Mouse (Mus musculus) embryonic facial prominence, embryonic 11.5 days (tissue): ENCODE data around the gene Mtmr1. TPM values are rescaled to one million over a fixed set of nuclear protein-coding genes. Genes with fewer than 3 reads are reported as not detected.
"Not testable (repeated sequence)": the region's sequence is repeated elsewhere in the genome, so short reads cannot be mapped to it uniquely, and the experiment has no call there.

Experiments
- ATAC-seq: fragments of 200-750 bp; cut with Nextera tagmentation; replicated peaks from 2 replicates; pipeline ENCODE4 v1.8.0; 2017; ENCODE audit warnings: low read depth; ENCODE audit not compliant: insufficient number of reproducible peaks, low FRiP score, low TSS enrichment
- DNase-seq: peaks from one replicate; pipeline ENCODE4 v3.0.0-alpha.2; 2015; ENCODE audit warnings: low spot score
- H3K27ac ChIP-seq: fragments of 300-500 bp; sonication (generic); replicated peaks from 2 replicates; pipeline ENCODE4 v1.5.1; 2014; ENCODE audit warnings: mild to moderate bottlenecking, low read depth, low read length, control low read depth
- H3K27me3 ChIP-seq: fragments of 300-500 bp; sonication (generic); 2 replicates; pipeline ENCODE4 v1.6.1; 2014; ENCODE audit warnings: mild to moderate bottlenecking, low read length, moderate library complexity, mixed read lengths; ENCODE audit not compliant: control insufficient read depth, insufficient read depth
- H3K36me3 ChIP-seq: fragments of 300-500 bp; sonication (generic); replicated peaks from 2 replicates; pipeline ENCODE4 v1.6.1; 2014; ENCODE audit warnings: low read depth, mild to moderate bottlenecking, low read length, moderate library complexity, mixed read lengths; ENCODE audit not compliant: control insufficient read depth, insufficient read depth
- H3K4me1 ChIP-seq: fragments of 300-500 bp; sonication (generic); 2 replicates; pipeline ENCODE4 v1.6.1; 2014; ENCODE audit warnings: low read length, mixed read lengths; ENCODE audit not compliant: control insufficient read depth, insufficient read depth
- H3K4me2 ChIP-seq: fragments of 300-500 bp; sonication (generic); 2 replicates; pipeline ENCODE4 v1.6.1; 2014; ENCODE audit warnings: low read depth, mild to moderate bottlenecking, control low read depth, low read length, moderate library complexity
- H3K4me3 ChIP-seq: fragments of 300-500 bp; sonication (generic); 2 replicates; pipeline ENCODE4 v1.5.1; 2014; ENCODE audit warnings: low read depth, low read length, control low read depth
- H3K9ac ChIP-seq: fragments of 300-500 bp; sonication (generic); replicated peaks from 2 replicates; pipeline ENCODE4 v1.6.1; 2014; ENCODE audit warnings: mild to moderate bottlenecking, control low read depth, low read length
- H3K9me3 ChIP-seq: fragments of 300-500 bp; sonication (generic); replicated peaks from 2 replicates; pipeline ENCODE4 v1.6.1; 2016; ENCODE audit warnings: mild to moderate bottlenecking, low read length, inconsistent platforms, mixed read lengths; ENCODE audit not compliant: control insufficient read depth
- WGBS: fragments of 180-500 bp; shearing (Covaris S2); extraction: QIAGEN DNeasy Blood & Tissue Kit; methylation state at CpG from one replicate; pipeline ENCODE4 v1.1.7; 2014; 5-methylcytosine and 5-hydroxymethylcytosine counted together
- polyA plus RNA-seq: library from polyadenylated mRNA; unstranded; fragments of >200 nt; fragmentation: Nextera tagmentation; extraction: Ambion mirVana; gene quantifications from 2 replicates; pipeline ENCODE4 v1.2.1, GENCODE M21; 2014

Mtmr1 gene
- 9.9 and 10.6 TPM in 2 replicates for polyA plus RNA-seq

DNA sequence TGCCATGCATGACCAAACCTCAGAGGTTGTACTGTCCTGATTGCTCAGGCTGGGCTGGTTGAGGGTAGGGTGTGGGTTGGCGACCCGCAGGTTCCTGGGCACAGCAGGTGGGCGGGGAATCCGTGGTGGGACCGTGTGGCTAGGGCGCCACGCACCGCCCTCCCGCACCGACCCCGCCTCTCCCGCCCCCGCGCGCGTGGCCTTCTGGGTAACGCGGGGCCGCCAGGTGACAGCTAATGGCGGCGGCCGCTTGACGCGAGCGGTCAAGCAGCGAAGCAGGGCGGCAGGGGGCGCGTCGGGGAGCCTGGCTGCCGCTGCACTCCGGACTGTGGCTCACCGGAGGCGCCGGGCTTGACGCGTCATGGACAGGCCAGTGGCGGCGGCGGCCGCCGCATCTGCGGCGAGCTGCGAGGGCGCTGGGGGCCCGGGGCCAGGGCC, at the start of gene Mtmr1:
Gene Mtmr1 (plus strand): TSS at position 207 of the 438 bp plus-strand sequence.
- Histone ChIP-seq H3K4me2 (peak within 1 kb of the TSS; percentile 61), H3K4me1 (no peaks in the 10 kb centered on the region), H3K36me3 (no peaks in the 10 kb centered on the region), H3K27ac (no peak within 1 kb of the TSS), H3K9ac (peak within 1 kb of the TSS; percentile 62), H3K9me3 (no peaks in the 10 kb centered on the region), H3K4me3 (peak within 1 kb of the TSS; percentile 46), H3K27me3 (no peaks in the 10 kb centered on the region)
- peak; percentile 95 for ATAC-seq
- DNase-seq: peak; percentile 70
- WGBS: 15% methylated on average over 21 of the region's 47 CpGs

DNA sequence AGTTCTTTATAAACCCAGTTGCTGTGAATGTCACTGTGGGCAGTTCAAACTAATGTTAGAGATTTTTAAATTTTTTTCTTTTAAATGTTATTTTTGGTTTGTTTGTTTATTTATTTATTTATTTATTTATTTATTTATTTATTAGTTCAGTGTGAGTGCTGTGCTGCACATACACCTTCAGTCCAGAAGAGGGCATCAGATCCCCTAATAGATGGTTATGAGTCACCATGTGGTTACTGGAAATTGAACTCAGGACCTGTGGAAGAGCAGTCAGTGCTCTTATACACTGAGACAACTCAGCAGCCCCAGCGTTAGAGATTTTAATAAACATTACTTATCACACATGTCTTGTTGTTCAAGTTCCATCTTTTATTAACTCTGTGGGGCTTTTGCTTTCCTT, 12.5 kb upstream of the Mtmr1 start:
- no peak overlapping the region for H3K4me2 ChIP-seq
- no peaks in the 10 kb centered on the region for H3K36me3 ChIP-seq
- no peak overlapping the region for H3K9ac ChIP-seq
- 80% methylated on average over 1 of the region's 1 CpGs for WGBS
- H3K9me3 ChIP-seq: no peaks in the 10 kb centered on the region
- H3K27ac ChIP-seq: no peak overlapping the region
- ATAC-seq: no peak
- H3K4me3 ChIP-seq: no peak overlapping the region
- H3K27me3 ChIP-seq: no peaks in the 10 kb centered on the region
- DNase-seq: no peak
- no peaks in the 10 kb centered on the region for H3K4me1 ChIP-seq

DNA sequence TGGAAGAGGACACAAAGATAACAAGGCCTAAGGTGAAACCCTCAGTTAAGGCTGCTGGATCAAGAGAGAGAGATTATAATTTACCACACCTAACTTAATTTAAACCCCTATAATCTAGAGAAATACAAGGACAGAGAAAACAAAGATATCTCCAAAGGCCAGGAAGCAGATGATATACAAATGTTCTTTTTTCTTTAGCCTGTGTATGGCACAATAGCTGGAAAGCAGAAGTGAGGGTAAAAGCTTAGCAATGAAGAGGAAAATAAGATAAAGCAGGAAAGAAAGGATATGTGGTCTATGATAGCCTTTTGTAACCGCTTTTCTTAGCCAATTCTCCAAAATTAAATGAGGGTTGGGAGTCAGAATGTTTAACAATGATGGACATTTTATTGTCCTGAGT, 9.2 kb upstream of the Mtmr1 start:
- ATAC-seq: no peak
- Histone ChIP-seq H3K36me3 (no peaks in the 10 kb centered on the region), H3K4me3 (no peak overlapping the region), H3K9me3 (no peaks in the 10 kb centered on the region), H3K27ac (no peak overlapping the region), H3K9ac (no peak overlapping the region), H3K27me3 (no peaks in the 10 kb centered on the region), H3K4me1 (no peaks in the 10 kb centered on the region), H3K4me2 (no peak overlapping the region)
- 64% methylated on average over 1 of the region's 1 CpGs for WGBS
- DNase-seq: no peak

- H3K27me3 ChIP-seq, ATAC-seq, H3K4me3 ChIP-seq, H3K4me1 ChIP-seq, H3K36me3 ChIP-seq, DNase-seq, H3K9ac ChIP-seq, H3K27ac ChIP-seq, H3K4me2 ChIP-seq, H3K9me3 ChIP-seq: not testable (repeated sequence)
- 86% methylated on average over 10 of the region's 10 CpGs for WGBS
Measured at GRCm38 (mm10) chrX:71361793-71362192, 2.8 kb upstream of the Mtmr1 start.

GRCm38 (mm10) chrX:71364062-71364461, 498 bp upstream of the Mtmr1 start:
- DNase-seq: no peak
- Histone ChIP-seq H3K27me3 (no peaks in the 10 kb centered on the region), H3K27ac (no peak overlapping the region), H3K9me3 (no peaks in the 10 kb centered on the region), H3K4me1 (no peaks in the 10 kb centered on the region), H3K9ac (no peak overlapping the region), H3K36me3 (no peaks in the 10 kb centered on the region), H3K4me3 (peak overlapping the region; percentile 46), H3K4me2 (no peak overlapping the region)
- ATAC-seq: no peak
- 76% methylated on average over 5 of the region's 5 CpGs for WGBS

GRCm38 (mm10) chrX:71365011-71365410, 451 bp downstream of the Mtmr1 start:
- H3K4me3 ChIP-seq: peak overlapping the region; percentile 46
- 17% methylated on average over 12 of the region's 20 CpGs for WGBS
- no peaks in the 10 kb centered on the region for H3K9me3 ChIP-seq
- peak overlapping the region; percentile 62 for H3K9ac ChIP-seq
- H3K4me2 ChIP-seq: peak overlapping the region; percentile 61
- peak; percentile 75 for ATAC-seq
- no peaks in the 10 kb centered on the region for H3K36me3 ChIP-seq
- H3K27me3 ChIP-seq: no peaks in the 10 kb centered on the region
- no peaks in the 10 kb centered on the region for H3K4me1 ChIP-seq
- DNase-seq: peak; percentile 10
- no peak overlapping the region for H3K27ac ChIP-seq

GRCm38 (mm10) chrX:71365510-71365909, 950 bp downstream of the Mtmr1 start:
- H3K9ac ChIP-seq: no peak overlapping the region
- peak overlapping the region; percentile 61 for H3K4me2 ChIP-seq
- H3K27ac ChIP-seq: no peak overlapping the region
- no peaks in the 10 kb centered on the region for H3K9me3 ChIP-seq
- ATAC-seq (no peak), DNase-seq (no peak)
- H3K27me3 ChIP-seq: no peaks in the 10 kb centered on the region
- H3K4me3 ChIP-seq: peak overlapping the region; percentile 46
- no peaks in the 10 kb centered on the region for H3K36me3 ChIP-seq
- no peaks in the 10 kb centered on the region for H3K4me1 ChIP-seq
- 69% methylated on average over 3 of the region's 3 CpGs for WGBS

DNA sequence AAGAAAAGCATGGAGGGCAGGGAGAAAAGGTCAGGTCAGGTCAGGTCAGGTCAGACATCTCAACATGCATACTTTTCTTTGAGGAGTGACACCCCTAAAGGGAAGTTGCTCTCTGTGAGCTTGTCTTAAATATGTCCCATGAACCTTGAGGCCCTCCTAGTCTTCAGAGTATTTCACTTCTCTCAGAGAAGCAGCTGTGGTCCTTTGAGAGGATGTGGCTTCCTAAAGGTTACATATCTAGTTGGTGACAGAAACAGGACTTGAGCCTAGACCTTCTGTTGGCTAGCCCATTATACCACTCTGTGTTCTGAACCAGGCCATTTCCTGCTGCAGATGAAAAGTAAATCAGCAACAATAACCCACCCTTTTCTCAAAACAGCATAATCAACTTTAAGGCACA, 2.4 kb downstream of the Mtmr1 start:
- DNase-seq: no peak
- H3K36me3 ChIP-seq: no peaks in the 10 kb centered on the region
- H3K4me3 ChIP-seq: no peak overlapping the region
- H3K9ac ChIP-seq: no peak overlapping the region
- no peaks in the 10 kb centered on the region for H3K9me3 ChIP-seq
- no peaks in the 10 kb centered on the region for H3K27me3 ChIP-seq
- no peak overlapping the region for H3K4me2 ChIP-seq
- no peak for ATAC-seq
- no peak overlapping the region for H3K27ac ChIP-seq
- H3K4me1 ChIP-seq: no peaks in the 10 kb centered on the region
